Mouse (Mus musculus) liver, adult 2 months (tissue): Measurements from ENCODE around the gene Stoml2.

ENCODE experiments used
- CTCF ChIP-seq: fragments of 200-500 bp; IDR thresholded peaks from 2 replicates; pipeline ENCODE4 v1.5.1; 2011; ENCODE audit warnings: low read depth, low read length, control low read depth
- POLR2A ChIP-seq: fragments of 200-500 bp; IDR thresholded peaks from 2 replicates; pipeline ENCODE4 v1.6.1; 2011; ENCODE audit warnings: low read length, control low read depth; ENCODE audit not compliant: insufficient read depth; ENCODE audit errors: extremely low read depth

DNA sequence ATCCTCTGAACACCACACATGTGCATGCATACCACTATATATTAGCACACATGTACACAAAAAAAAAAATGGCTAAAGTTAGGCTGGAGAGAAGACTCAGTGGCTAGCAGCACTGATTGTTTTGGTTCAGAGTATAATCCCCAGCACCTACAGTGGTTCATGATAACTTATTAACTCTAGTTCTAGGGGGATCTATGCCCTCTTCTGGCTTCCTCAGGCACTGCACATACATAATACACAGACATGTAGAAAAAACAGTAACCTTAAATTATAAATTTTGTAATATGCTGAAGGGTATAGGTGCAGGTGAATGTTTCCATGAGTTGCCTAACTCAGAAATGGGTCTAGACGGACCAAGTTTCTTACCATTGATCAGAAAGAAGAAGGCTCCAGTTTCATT is 43.2 kb downstream of the Stoml2 start:
- no peak for TF ChIP-seq POLR2A
- TF ChIP-seq CTCF, result no peak
